Mouse (Mus musculus): ENCODE measurements around the gene Pheta1.

- TF ChIP-seq CTCF (IDR thresholded peaks at IDR 0.05; ENCODE audit: extremely low read depth, insufficient read length, insufficient replicate concordance, low read depth, low read length), result no peak
- TF ChIP-seq POLR2A (IDR thresholded peaks at IDR 0.05; ENCODE audit: low read depth, low read length), result no peak
Measured at GRCm38 (mm10) chr5:121846322-121846721, 2.5 kb upstream of the Pheta1 start.
